Mouse (Mus musculus) bone marrow, adult 2 months (tissue): ENCODE measurements around the gene Capn11. TPM values are rescaled to one million over a fixed set of nuclear protein-coding genes. Genes with fewer than 3 reads are reported as not detected.
"Not testable (repeated sequence)": the region's sequence is repeated elsewhere in the genome, so short reads cannot be mapped to it uniquely, and the experiment has no call there.

Experiments
- H3K27ac ChIP-seq: fragments of 200-500 bp; 2 replicates; pipeline ENCODE4 v1.5.1; 2012; ENCODE audit warnings: low read depth, mild to moderate bottlenecking, control low read depth, inconsistent platforms, low read length; ENCODE audit not compliant: control insufficient read depth, poor library complexity, insufficient read depth
- H3K4me1 ChIP-seq: fragments of 200-500 bp; 2 replicates; pipeline ENCODE4 v1.6.1; 2011; ENCODE audit warnings: low read length; ENCODE audit not compliant: control insufficient read depth, insufficient read depth
- H3K4me3 ChIP-seq: fragments of 200-500 bp; replicated peaks from 2 replicates; pipeline ENCODE3; 2011; ENCODE audit warnings: mild to moderate bottlenecking, low read depth, low read length, control low read depth; ENCODE audit not compliant: control insufficient read depth
- CTCF ChIP-seq: fragments of 200-500 bp; IDR thresholded peaks from 2 replicates; pipeline ENCODE4 v1.5.1; 2011; ENCODE audit warnings: low read length, control low read depth; ENCODE audit not compliant: control insufficient read depth, insufficient read depth
- POLR2A ChIP-seq: fragments of 200-500 bp; IDR thresholded peaks from 2 replicates; pipeline ENCODE4 v1.6.1; 2011; ENCODE audit warnings: low read depth, mild to moderate bottlenecking, control low read depth, low read length, borderline replicate concordance; ENCODE audit not compliant: control insufficient read depth
- WGBS: fragments of 180-500 bp; shearing (Covaris S2); methylation state at CpG from one replicate; pipeline ENCODE4 v1.1.7; 2018; 5-methylcytosine and 5-hydroxymethylcytosine counted together
- polyA plus RNA-seq: library from polyadenylated mRNA; stranded (reverse); fragments of >200 nt; gene quantifications from 2 replicates; pipeline ENCODE4 v1.2.4, GENCODE M21; 2011; ENCODE audit warnings: low replicate concordance; ENCODE audit not compliant: missing spikeins, insufficient read depth, insufficient read length

Gene Capn11
- polyA plus RNA-seq, 1 experiment = 6.7 TPM

DNA sequence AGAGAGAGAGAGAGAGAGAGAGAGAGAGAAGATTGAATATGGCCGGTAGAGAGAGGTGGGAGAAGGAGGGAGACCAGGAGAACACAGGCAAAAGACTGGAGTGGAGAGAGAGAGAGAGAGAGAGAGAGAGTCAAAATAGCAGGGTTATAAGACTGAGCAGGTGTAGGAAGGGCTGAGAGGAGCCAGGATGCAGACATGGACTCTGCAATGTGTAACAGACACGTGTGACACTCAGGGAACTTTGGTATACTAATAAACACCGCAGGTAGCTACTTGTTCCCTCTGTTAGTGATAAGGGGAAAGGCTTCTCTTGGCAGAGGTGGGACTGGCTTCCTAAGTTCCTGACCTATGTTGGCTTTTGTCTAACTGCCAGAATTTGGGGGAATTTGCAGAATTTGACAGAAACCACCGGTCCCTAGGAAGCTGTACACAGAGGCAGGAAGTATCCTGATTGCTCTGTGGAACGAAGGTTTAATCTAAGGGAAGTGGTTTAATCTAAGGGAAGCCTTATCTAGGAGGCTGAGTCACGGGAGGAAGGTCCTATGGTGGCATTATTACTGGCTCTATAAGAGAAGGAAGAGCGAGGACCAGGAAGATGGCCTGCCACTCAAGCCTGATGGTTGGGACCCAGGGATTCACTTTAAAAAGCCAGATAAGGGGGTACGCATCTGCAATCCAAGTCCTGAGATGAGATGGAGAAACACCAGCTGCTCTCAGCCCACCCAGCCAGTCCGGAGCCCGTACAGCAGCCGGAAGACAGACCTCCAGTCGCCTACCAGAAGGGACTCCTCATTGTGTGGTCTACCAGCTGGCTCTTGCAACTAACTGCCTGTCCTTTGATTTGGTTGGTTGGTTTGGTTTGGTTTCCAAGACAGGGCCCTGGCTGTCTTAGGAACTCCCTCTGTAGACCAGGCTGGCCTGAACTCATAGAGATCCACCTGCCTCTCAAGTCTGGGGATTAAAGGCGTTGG, 30.0 kb downstream of the Capn11 start:
- TF ChIP-seq CTCF (no peak), POLR2A (no peak)
- no peak overlapping the region; the same call in 1 of the 2 replicates for H3K27ac ChIP-seq
- peaks cover 5% of the 10 kb centered on the region for H3K4me1 ChIP-seq
- H3K4me3 ChIP-seq = no peak overlapping the region
- WGBS = 36% methylated on average over 13 of the region's 13 CpGs

DNA sequence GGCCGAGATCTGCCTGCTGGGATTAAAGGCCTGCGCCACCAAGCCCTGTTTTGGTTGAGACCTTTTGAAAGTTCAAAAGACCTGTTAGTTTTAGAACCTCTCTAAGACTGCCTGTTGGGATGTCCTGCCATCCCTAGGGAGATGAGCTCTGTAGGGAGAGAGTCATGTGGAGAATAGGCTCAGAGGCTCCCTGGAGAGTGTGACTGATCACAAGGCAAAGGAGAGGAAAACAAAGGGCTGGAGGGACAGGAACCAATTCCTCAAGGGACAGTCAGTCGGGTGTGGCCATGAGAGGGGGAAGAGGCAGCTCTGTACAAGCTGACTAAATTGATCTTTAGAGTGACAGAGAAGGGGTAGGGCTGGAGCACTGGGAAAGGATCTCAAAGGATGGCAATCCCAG, 31.0 kb downstream of the Capn11 start:
- H3K4me3 ChIP-seq = no peak overlapping the region
- H3K27ac ChIP-seq = no peak overlapping the region
- 63% methylated on average over 3 of the region's 3 CpGs for WGBS
- TF ChIP-seq POLR2A = no peak
- TF ChIP-seq CTCF = no peak
- H3K4me1 ChIP-seq = peaks cover 5% of the 10 kb centered on the region

DNA sequence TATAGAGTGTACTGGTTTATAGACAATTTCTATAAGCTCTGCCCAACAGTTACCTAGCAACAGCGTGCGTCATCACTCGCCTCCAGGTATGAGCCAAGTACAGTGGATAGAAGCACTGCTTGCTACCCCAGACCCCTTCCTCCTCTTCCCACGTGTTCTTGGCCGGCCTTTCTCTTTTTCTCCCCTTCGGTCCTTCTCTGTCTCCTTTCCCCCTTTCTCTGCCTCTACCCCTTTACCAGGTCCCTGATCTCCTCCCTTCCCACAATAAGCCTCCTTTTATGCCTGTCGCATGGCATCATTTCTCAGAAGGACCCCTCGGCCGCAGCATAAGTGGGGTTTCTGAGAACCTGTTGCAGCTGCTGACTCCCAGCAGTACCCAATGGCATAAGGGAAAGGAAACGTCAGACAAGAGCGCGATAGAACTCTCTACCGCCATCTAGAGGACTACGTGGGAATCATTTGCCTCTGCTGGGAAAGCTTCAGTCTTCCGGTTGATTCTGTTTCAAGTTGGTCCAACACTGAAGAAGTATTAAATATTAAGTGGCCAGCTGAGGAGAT, 32.5 kb downstream of the Capn11 start:
- Histone ChIP-seq H3K4me3 (no peak overlapping the region), H3K27ac (no peak overlapping the region), H3K4me1 (peaks cover 5% of the 10 kb centered on the region)
- 17% methylated on average over 15 of the region's 15 CpGs for WGBS
- TF ChIP-seq CTCF (peak; percentile 74), POLR2A (no peak)

DNA sequence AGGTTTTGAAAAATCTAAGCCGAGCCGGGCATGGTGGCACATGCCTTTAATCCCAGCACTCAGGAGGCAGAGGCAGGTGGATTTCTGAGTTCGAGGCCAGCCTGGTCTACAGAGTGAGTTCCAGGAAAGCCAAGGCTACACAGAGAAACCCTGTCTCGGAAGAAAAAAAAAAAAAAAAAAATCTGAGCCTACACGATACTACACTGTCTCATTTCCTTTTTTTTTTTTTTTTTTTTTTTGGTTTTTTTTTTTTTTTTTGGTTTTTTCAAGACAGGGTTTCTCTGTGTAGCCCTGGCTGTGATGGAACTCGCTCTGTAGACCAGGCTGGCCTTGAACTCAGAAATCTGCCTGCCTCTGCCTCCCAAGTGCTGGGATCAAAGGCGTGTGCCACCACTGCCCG, 35.7 kb downstream of the Capn11 start:
- H3K4me3 ChIP-seq, H3K27ac ChIP-seq, H3K4me1 ChIP-seq: not testable (repeated sequence)
- WGBS = 66% methylated on average over 8 of the region's 8 CpGs

DNA sequence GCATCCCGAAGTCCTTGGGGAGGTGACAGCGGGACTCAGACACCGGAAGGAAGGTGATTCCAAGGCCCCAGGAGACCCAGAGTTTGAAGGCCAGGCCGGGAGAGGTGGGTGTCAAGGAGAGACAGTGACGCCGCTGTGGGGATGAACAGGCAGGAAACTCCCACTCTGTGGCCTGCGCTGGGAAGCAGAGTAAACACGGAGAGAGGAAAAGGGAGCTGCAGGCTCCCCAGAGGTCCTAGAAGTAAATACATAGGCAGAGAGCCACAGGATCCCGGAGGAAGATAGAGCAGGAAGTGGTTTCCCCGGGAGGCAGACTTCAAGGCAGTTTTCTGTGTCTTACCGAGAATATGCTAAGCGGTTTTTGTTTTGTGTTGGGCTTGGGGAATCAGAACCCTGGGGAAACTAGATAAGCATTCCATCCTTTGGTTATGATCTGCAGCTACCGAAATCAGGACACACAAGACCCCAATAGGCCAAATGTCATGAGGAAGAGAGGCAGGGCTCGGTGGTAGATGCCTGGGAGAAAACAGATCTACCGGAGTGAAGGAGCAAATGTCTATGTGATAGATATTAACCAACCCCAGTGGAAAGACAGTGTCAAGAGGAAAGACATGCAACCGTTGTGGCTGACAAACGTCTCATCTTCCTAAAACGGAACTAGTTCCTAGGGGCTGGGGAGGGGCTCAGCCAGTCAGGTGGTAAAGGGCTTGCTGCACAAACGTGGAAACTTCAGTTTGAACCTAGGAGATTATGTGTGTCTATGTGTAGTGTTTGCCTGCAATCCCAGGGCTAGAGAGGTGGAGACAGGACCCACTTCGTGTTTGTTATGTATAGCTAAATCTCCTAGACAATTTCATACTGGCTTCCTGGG, 39.5 kb downstream of the Capn11 start:
- Histone ChIP-seq H3K4me3 (peak overlapping the region; percentile 27), H3K27ac (peak overlapping the region; percentile 53), H3K4me1 (no peaks in the 10 kb centered on the region; the same call in 1 of the 2 replicates)
- under 1% methylated on average over 20 of the region's 20 CpGs for WGBS
- TF ChIP-seq POLR2A (no peak), CTCF (no peak)

DNA sequence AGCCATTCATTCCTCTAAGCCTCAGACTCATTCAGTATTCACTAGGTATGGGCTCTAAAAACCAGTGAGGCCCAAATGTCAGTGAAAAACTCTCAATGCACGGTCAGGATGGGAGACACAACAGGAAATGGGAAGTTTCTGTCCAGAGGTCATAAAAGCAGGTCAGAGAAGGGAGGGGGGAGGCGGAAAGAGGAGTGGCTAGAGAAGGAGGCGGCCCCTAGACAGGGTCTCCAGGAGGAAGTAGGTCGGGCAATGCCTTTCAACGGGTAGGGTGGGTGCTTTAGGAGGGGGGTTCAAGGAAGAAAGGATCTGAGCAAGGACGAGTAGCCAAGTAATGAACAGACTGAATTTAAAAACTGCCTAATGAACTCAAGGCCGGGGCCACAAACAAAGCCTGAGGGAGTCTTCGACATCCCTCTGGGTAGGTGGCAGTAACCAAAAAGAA, 40.2 kb downstream of the Capn11 start:
- H3K27ac ChIP-seq = peak overlapping the region; percentile 53
- no peaks in the 10 kb centered on the region; the same call in 1 of the 2 replicates for H3K4me1 ChIP-seq
- TF ChIP-seq CTCF (no peak), POLR2A (no peak)
- peak overlapping the region; percentile 27 for H3K4me3 ChIP-seq
- WGBS = 14% methylated on average over 8 of the region's 8 CpGs

DNA sequence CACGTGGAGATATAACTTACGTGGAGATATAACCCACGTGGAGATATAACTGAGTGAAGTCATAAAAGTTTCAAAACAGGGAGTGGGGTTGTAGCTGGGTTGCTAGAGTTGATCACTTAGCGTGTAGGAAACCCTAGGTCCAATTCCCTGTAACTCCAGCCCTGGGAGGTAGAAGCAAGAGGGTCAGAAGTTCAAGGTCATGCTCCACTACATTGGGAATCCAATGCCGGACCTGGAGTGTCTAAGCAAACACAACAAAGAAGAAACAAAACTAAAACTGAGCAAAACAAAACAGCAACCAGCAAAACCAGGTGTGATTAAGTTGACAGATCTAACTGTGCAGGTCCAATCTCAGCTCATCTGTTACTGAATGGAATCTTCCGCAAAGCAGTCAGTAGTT, 41.5 kb downstream of the Capn11 start:
- WGBS = 80% methylated on average over 6 of the region's 6 CpGs
- no peak overlapping the region for H3K4me3 ChIP-seq
- TF ChIP-seq CTCF (no peak), POLR2A (no peak)
- no peaks in the 10 kb centered on the region; the same call in 1 of the 2 replicates for H3K4me1 ChIP-seq
- no peak overlapping the region for H3K27ac ChIP-seq

DNA sequence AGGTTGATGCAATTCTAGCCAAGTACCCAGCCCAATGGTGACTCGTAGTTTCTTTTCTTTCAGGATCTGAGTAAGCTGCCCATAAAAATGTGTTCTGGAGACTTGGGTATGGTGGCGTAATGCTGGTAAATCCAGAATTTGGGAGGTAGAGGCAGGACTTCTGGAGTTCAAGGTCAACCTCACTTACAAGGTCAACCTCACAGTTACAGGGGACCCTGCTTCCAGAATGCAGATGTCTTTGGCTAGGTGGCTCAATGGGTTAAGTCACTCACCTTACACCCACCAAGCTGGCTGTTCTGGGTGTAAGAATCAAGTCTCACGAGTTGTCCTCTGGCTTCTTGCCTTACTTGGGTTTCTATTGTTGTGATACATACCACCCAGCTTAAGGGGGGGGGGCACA, 42.4 kb downstream of the Capn11 start:
- no peak overlapping the region for H3K27ac ChIP-seq
- H3K4me3 ChIP-seq = no peak overlapping the region
- H3K4me1 ChIP-seq = no peaks in the 10 kb centered on the region; the same call in 1 of the 2 replicates
- 67% methylated on average over 3 of the region's 3 CpGs for WGBS
- no peak for TF ChIP-seq CTCF
- no peak for TF ChIP-seq POLR2A
